Mouse (Mus musculus) embryo, embryonic 10 days (tissue): ENCODE results near the gene 4933407L21Rik.

Source experiments
- DNase-seq: peaks from one replicate; pipeline ENCODE4 v3.0.0-alpha.2; 2015; ENCODE audit warnings: low spot score

4933407L21Rik gene

GRCm38 (mm10) chr1:85928057-85928687 lies at the start of gene 4933407L21Rik:
Gene 4933407L21Rik (plus strand): TSS chr1:85928483.
- DNase-seq = peak; percentile 60

DNA sequence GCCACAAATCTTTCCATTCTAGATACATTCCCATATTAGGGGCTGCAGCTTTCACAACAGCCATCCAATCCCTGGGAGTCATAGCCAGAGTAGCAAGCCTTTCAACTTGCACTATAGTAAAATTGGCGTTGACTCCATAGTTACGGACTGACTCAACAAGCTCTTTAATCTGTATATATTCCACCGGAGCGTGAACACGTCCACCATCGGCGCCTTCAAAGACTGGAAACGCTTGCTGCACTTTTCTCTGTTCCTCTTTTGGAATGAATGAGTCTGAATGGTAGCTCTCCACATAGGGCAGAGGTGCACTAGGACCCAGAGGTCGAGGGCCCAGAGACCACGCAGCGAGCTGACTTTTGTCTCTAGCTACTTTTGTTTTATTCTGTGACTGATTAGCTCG lies 46.3 kb upstream of the 4933407L21Rik start:
- DNase-seq = no peak

DNA sequence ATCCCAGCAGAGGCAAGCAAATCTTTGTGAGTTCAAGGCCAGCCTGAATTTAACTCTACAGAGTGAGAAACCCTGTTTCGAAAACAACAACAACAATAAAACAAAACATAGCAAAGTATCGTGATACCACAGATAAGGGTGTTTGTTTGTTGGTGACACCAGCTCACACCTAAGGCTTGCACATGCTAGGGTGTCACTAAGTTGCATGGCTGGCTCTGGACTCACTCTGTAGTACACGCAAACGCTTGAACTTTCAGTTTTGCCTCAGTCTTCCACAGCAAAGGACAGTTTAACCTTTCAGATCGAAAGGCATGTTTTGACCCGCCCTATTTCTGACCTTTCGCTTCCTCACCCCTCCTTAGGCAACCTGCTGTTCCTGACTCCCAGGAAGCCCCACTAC lies 41.1 kb upstream of the 4933407L21Rik start:
- no peak for DNase-seq

DNA sequence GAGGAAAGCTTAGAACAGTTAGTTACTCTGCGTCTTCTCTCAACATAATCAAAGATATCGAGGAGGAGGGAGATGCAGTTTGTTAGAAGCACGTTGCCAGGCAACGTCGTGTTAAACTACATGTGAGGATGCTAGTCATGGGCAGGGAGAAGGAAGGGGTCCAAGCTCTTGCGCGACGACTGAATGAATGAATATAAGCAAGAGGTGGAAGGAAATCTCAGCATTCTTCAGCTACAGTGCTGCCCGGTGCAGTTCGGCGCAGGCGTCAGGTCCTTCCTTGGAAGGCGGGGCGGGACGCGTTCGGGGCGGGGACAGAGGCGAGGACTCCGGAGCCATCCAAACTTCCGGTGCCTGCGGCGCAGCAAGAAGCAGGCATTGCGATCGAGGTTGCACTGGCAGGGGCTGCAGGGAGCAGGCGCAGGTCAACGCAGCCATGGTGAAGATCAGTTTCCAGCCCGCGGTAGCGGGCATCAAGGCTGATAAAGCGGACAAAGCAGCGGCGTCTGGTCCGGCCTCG lies 34.0 kb upstream of the 4933407L21Rik start, which contains the start of gene Itm2c:
Gene Itm2c, plus strand, starts transcription at position 51 of the 517 bp plus-strand sequence.
- DNase-seq = peak; percentile 94

DNA sequence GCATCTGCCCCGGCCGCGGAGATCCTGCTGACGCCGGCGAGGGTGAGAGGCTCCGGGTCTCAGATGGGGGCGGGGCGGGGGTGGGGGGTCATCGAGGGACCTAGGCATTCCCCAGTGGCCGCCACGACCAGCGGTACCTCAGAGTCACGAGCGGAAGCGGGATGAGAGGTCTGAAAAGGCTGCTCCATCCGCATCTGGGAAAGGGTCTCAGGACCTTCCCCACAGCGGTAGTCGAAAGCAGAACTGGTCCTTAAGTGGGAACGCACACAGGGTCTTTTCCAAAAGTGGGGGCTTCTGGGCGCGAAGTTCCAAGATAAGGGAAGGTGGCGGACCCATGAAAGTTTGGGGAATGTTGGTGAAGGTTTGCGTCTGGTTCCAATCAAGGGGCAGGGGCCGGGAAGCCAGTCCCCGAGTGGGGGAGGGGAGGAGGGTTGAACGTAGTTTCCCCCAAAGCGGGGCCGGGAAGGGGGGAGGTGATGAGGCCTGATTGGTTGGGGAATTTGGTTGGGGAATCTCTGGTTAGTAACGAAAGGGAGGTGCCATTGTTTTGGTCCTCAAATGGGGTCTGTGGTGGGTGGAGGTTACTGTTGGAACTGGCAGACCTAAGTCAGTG lies 33.4 kb upstream of the 4933407L21Rik start:
- DNase-seq = peak; percentile 86

DNA sequence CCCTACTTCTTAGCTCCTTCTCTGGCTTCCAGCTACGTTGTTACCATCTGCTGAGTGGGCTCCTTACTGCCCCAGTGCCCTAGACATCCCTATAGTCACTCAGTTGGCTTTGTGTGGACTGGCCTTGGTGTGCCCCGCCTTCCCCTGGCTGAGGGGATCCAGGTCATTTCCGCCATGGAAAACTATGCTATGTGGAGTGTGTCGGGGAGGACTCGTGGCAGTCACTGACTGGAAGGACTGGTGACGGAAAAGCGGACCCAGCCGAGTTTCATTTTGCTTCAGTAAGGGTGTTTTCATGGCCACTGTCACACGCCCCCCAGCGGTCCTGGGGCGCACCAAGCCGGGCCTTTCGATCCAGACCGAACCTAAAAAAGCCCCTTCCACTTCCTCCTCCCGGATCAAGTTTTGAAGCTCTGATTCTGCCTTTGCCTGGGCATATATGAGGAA lies 32.9 kb upstream of the 4933407L21Rik start:
- DNase-seq = peak; percentile 78

- DNase-seq = no peak
Observed at GRCm38 (mm10) chr1:85896110-85896509, 32.2 kb upstream of the 4933407L21Rik start.

GRCm38 (mm10) chr1:85896781-85897700 lies 31.2 kb upstream of the 4933407L21Rik start:
- DNase-seq = no peak

DNA sequence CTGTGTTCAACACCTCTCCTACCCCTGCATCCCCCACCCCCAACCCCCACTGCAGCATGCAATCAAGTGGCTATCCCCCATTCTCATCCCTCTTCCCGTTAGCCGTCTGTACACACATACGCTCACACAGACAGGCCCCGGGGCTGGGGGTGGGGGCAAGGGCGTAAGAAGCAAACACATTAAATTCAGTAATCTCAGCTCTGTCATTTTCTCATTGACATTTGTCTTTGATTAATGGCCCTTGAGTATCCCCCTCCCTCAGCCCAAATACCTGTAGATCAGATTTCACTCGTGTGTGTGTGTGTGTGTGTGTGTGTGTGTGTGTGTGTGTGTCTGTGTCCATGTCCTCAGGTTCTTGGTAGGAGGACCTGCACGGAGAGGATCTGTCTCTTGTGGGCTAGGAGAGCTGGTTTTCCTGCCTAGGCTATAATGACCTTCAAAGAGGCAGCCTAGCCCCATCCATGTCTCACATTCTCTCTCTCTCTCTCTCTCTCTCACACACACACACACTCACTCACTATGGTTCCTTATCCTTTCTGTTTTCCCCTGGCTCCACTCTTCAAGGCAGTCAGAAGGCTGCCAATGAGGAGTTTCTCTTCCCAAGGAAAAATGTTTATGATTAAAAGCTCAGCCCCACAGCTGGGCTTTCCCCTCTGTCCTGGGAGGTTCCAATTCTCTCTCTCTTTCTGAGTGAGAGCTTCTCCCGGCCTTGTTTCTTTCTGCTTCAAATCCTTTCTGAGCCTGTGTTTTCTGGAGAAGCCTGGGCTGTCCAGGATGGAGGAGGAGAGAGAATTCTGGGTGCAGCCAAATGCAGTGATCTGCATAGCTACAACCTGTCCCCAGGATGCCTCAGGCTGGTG lies 30.2 kb upstream of the 4933407L21Rik start:
- DNase-seq = no peak

- no peak for DNase-seq
Observed at GRCm38 (mm10) chr1:85898761-85899387, 29.4 kb upstream of the 4933407L21Rik start.

DNA sequence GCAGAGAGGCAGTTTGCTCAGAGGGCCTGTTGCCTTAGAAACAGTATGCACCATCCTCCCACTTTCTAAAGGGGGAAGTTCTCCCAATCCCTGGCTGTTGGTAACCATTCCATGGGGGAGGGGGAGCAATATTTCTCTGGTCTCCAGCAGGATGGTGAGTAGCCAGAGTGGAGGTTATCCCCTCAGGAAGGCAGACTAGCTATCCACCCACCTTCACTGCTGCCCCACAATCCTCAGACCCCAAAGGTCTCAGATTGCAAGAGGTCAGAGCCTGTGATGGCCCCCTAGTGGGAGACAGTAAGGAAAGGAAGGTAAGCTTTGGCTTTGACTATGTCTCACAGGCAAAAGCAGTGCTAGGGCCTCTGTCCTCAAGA lies 28.9 kb upstream of the 4933407L21Rik start:
- DNase-seq = peak; percentile 25

- no peak for DNase-seq
Observed at GRCm38 (mm10) chr1:85900521-85901333, 27.6 kb upstream of the 4933407L21Rik start.

DNA sequence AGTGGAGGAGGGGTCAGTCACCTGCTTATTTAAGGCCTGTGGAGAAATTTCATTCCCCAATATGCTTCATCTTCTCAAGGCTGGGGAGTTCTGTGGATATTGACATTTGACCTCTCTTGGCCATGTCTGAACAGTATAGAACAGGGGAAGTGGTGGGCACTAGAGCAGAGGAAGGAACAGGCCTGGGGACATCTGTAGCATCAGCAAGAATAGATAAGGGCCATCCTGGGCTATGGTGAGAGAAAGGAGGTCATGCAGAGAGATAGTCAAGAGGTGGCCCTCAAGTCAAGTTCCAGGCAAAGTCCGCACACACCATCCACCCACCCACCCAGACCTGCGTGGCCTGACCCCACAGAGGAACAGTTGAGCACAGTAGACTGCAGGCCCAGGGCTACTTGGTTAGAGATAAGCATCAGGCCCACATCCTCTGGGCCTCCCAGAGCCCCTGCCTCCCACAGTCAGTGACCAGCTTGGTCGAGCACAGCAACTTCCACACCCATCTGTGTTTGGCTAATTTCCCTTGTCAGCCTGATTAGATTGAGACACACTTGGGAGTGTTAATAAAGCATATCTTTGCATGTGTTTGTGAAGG lies 26.7 kb upstream of the 4933407L21Rik start:
- no peak for DNase-seq

- no peak for DNase-seq
Observed at GRCm38 (mm10) chr1:85902108-85902561, 26.1 kb upstream of the 4933407L21Rik start.

- DNase-seq = no peak
Observed at GRCm38 (mm10) chr1:85906892-85907291, 21.4 kb upstream of the 4933407L21Rik start.

GRCm38 (mm10) chr1:85908754-85909590 lies 19.3 kb upstream of the 4933407L21Rik start:
- no peak for DNase-seq

DNA sequence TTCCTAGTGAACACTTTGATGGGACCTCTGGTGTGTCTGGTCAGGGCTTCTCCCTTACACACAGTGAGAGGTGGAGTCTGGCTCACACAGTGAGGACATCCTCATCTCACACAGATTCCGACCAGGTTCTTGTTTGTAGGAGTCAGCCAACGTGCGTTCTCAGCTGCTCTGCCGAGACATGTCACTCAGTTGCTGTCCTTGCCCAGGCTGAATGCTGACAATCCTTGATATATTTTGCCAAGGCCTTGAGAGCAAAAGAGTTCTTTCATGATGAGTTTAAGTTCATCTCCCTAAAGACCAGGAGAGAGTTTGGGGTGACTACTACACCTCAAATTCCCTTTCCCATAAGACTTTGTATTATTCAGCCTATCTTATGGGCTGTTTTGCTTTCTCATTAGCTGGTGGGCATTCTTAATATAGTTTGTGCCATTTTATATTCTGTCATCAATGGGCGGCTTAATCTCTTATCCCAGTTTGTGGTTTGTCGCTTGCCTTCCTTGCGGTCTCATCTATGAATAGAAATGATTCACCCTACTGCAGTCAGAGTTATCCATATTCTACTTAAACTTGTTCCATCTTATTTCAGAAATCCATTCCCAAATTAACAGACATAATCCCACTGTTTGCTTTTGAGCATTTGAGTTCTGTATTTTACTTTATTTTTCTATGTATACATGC lies 15.1 kb upstream of the 4933407L21Rik start:
- no peak for DNase-seq

GRCm38 (mm10) chr1:85915890-85916289 lies 12.4 kb upstream of the 4933407L21Rik start:
- no peak for DNase-seq
